Mouse (Mus musculus): ENCODE data around the gene Hspb3. TPM values are rescaled to one million over a fixed set of nuclear protein-coding genes. Genes with fewer than 3 reads are reported as not detected.
A peak's percentile ranks its signal among the peaks of the same experiment; 100 is the strongest.

Hspb3 gene
- polyA plus RNA-seq, 1 experiment = not detected

GRCm38 (mm10) chr13:113699415-113699873, 36.0 kb upstream of the Hspb3 start:
- Histone ChIP-seq H3ac (ENCODE audit: control insufficient read depth, insufficient read length, low read depth) (no peak overlapping the region), H3K27me3 (ENCODE audit: control insufficient read depth, insufficient read depth, insufficient read length) (no peaks in the 10 kb centered on the region), H3K79me2 (ENCODE audit: control insufficient read depth, insufficient read depth) (no peaks in the 10 kb centered on the region), H3K36me3 (ENCODE audit: control insufficient read depth, insufficient read depth) (no peaks in the 10 kb centered on the region), H3K79me3 (ENCODE audit: low read depth) (no peaks in the 10 kb centered on the region), H3K4me3 (ENCODE audit: insufficient read depth, poor library complexity, severe bottlenecking) (no peak overlapping the region)
- TF ChIP-seq USF1 (IDR thresholded peaks at IDR 0.05; ENCODE audit: low read depth) (no peak), MYOG (IDR thresholded peaks at IDR 0.05; ENCODE audit: control insufficient read depth, extremely low read depth, insufficient read length) (no peak), MAX (IDR thresholded peaks at IDR 0.05) (no peak), CEBPB (IDR thresholded peaks at IDR 0.05; ENCODE audit: low read depth) (no peak), CTCF (IDR thresholded peaks at IDR 0.05; ENCODE audit: control insufficient read depth, insufficient read depth, insufficient read length) (no peak), FOSL1 (IDR thresholded peaks at IDR 0.05; ENCODE audit: insufficient read depth, low read length, poor library complexity, severe bottlenecking) (no peak), MYOD1 (IDR thresholded peaks at IDR 0.05; ENCODE audit: control insufficient read depth, insufficient read length, low read depth) (no peak)

GRCm38 (mm10) chr13:113696838-113697321, 33.4 kb upstream of the Hspb3 start:
- Histone ChIP-seq H3K79me3 (ENCODE audit: low read depth) (no peaks in the 10 kb centered on the region), H3ac (ENCODE audit: control insufficient read depth, insufficient read length, low read depth) (no peak overlapping the region), H3K36me3 (ENCODE audit: control insufficient read depth, insufficient read depth) (no peaks in the 10 kb centered on the region), H3K4me3 (ENCODE audit: insufficient read depth, poor library complexity, severe bottlenecking) (no peak overlapping the region), H3K27me3 (ENCODE audit: control insufficient read depth, insufficient read depth, insufficient read length) (no peaks in the 10 kb centered on the region), H3K79me2 (ENCODE audit: control insufficient read depth, insufficient read depth) (no peaks in the 10 kb centered on the region)
- TF ChIP-seq MAX (IDR thresholded peaks at IDR 0.05) = no peak
- TF ChIP-seq USF1 (IDR thresholded peaks at IDR 0.05; ENCODE audit: low read depth) = no peak
- no peak for TF ChIP-seq CEBPB (IDR thresholded peaks at IDR 0.05; ENCODE audit: low read depth)
- TF ChIP-seq CTCF (IDR thresholded peaks at IDR 0.05; ENCODE audit: control insufficient read depth, insufficient read depth, insufficient read length) = no peak
- no peak for TF ChIP-seq MYOD1 (IDR thresholded peaks at IDR 0.05; ENCODE audit: control insufficient read depth, insufficient read length, low read depth)
- no peak for TF ChIP-seq MYOG (IDR thresholded peaks at IDR 0.05; ENCODE audit: control insufficient read depth, extremely low read depth, insufficient read length)

GRCm38 (mm10) chr13:113693383-113693782, 29.9 kb upstream of the Hspb3 start:
- Histone ChIP-seq H3K27me3 (ENCODE audit: control insufficient read depth, insufficient read depth, insufficient read length) (no peaks in the 10 kb centered on the region), H3K36me3 (ENCODE audit: control insufficient read depth, insufficient read depth) (no peaks in the 10 kb centered on the region), H3K4me3 (ENCODE audit: insufficient read depth, poor library complexity, severe bottlenecking) (no peak overlapping the region), H3K79me2 (ENCODE audit: control insufficient read depth, insufficient read depth) (no peaks in the 10 kb centered on the region), H3ac (ENCODE audit: control insufficient read depth, insufficient read length, low read depth) (no peak overlapping the region), H3K79me3 (ENCODE audit: low read depth) (no peaks in the 10 kb centered on the region)
- TF ChIP-seq USF1 (IDR thresholded peaks at IDR 0.05; ENCODE audit: low read depth) (no peak), MYOD1 (IDR thresholded peaks at IDR 0.05; ENCODE audit: control insufficient read depth, insufficient read length, low read depth) (no peak), MYOG (IDR thresholded peaks at IDR 0.05; ENCODE audit: control insufficient read depth, extremely low read depth, insufficient read length) (no peak), CTCF (IDR thresholded peaks at IDR 0.05; ENCODE audit: control insufficient read depth, insufficient read depth, insufficient read length) (peak; percentile 59), CEBPB (IDR thresholded peaks at IDR 0.05; ENCODE audit: low read depth) (no peak)

GRCm38 (mm10) chr13:113691644-113692043, 28.2 kb upstream of the Hspb3 start:
- no peak overlapping the region for H3K4me3 ChIP-seq (ENCODE audit: insufficient read depth, poor library complexity, severe bottlenecking)
- no peaks in the 10 kb centered on the region for H3K36me3 ChIP-seq (ENCODE audit: control insufficient read depth, insufficient read depth)
- H3ac ChIP-seq (ENCODE audit: control insufficient read depth, insufficient read length, low read depth) = no peak overlapping the region
- H3K79me2 ChIP-seq (ENCODE audit: control insufficient read depth, insufficient read depth) = no peaks in the 10 kb centered on the region
- H3K27me3 ChIP-seq (ENCODE audit: control insufficient read depth, insufficient read depth, insufficient read length) = no peaks in the 10 kb centered on the region
- TF ChIP-seq MYOD1 (IDR thresholded peaks at IDR 0.05; ENCODE audit: control insufficient read depth, insufficient read length, low read depth) (no peak), MYOG (IDR thresholded peaks at IDR 0.05; ENCODE audit: control insufficient read depth, extremely low read depth, insufficient read length) (no peak), CEBPB (IDR thresholded peaks at IDR 0.05; ENCODE audit: low read depth) (no peak), FOSL1 (IDR thresholded peaks at IDR 0.05; ENCODE audit: insufficient read depth, low read length, poor library complexity, severe bottlenecking) (no peak), CTCF (IDR thresholded peaks at IDR 0.05; ENCODE audit: control insufficient read depth, insufficient read depth, insufficient read length) (no peak), MAX (IDR thresholded peaks at IDR 0.05) (no peak), USF1 (IDR thresholded peaks at IDR 0.05; ENCODE audit: low read depth) (no peak)
- H3K79me3 ChIP-seq (ENCODE audit: low read depth) = no peaks in the 10 kb centered on the region

- no peak overlapping the region for H3ac ChIP-seq (ENCODE audit: control insufficient read depth, insufficient read length, low read depth)
- no peak overlapping the region for H3K4me3 ChIP-seq (ENCODE audit: insufficient read depth, poor library complexity, severe bottlenecking)
- no peaks in the 10 kb centered on the region for H3K27me3 ChIP-seq (ENCODE audit: control insufficient read depth, insufficient read depth, insufficient read length)
- no peak for TF ChIP-seq MAX (IDR thresholded peaks at IDR 0.05)
- TF ChIP-seq FOSL1 (IDR thresholded peaks at IDR 0.05; ENCODE audit: insufficient read depth, low read length, poor library complexity, severe bottlenecking) = no peak
- TF ChIP-seq MYOG (IDR thresholded peaks at IDR 0.05; ENCODE audit: control insufficient read depth, extremely low read depth, insufficient read length) = no peak
- no peak for TF ChIP-seq CEBPB (IDR thresholded peaks at IDR 0.05; ENCODE audit: low read depth)
- no peak for TF ChIP-seq CTCF (IDR thresholded peaks at IDR 0.05; ENCODE audit: control insufficient read depth, insufficient read depth, insufficient read length)
- H3K79me2 ChIP-seq (ENCODE audit: control insufficient read depth, insufficient read depth) = no peaks in the 10 kb centered on the region
- H3K79me3 ChIP-seq (ENCODE audit: low read depth) = no peaks in the 10 kb centered on the region
- no peaks in the 10 kb centered on the region for H3K36me3 ChIP-seq (ENCODE audit: control insufficient read depth, insufficient read depth)
Observed at GRCm38 (mm10) chr13:113689883-113690282, 26.4 kb upstream of the Hspb3 start.

- Histone ChIP-seq H3K27me3 (ENCODE audit: control insufficient read depth, insufficient read depth, insufficient read length) (no peaks in the 10 kb centered on the region), H3K79me3 (ENCODE audit: low read depth) (no peaks in the 10 kb centered on the region), H3K4me3 (ENCODE audit: insufficient read depth, poor library complexity, severe bottlenecking) (no peak overlapping the region), H3K79me2 (ENCODE audit: control insufficient read depth, insufficient read depth) (no peaks in the 10 kb centered on the region), H3ac (ENCODE audit: control insufficient read depth, insufficient read length, low read depth) (no peak overlapping the region), H3K36me3 (ENCODE audit: control insufficient read depth, insufficient read depth) (no peaks in the 10 kb centered on the region)
- TF ChIP-seq CTCF (IDR thresholded peaks at IDR 0.05; ENCODE audit: control insufficient read depth, insufficient read depth, insufficient read length) = no peak
- TF ChIP-seq CEBPB (IDR thresholded peaks at IDR 0.05; ENCODE audit: low read depth) = no peak
- TF ChIP-seq FOSL1 (IDR thresholded peaks at IDR 0.05; ENCODE audit: insufficient read depth, low read length, poor library complexity, severe bottlenecking) = no peak
- TF ChIP-seq USF1 (IDR thresholded peaks at IDR 0.05; ENCODE audit: low read depth) = no peak
- TF ChIP-seq MYOG (IDR thresholded peaks at IDR 0.05; ENCODE audit: control insufficient read depth, extremely low read depth, insufficient read length) = no peak
- TF ChIP-seq MYOD1 (IDR thresholded peaks at IDR 0.05; ENCODE audit: control insufficient read depth, insufficient read length, low read depth) = no peak
- no peak for TF ChIP-seq MAX (IDR thresholded peaks at IDR 0.05)
Observed at GRCm38 (mm10) chr13:113686691-113687121, 23.2 kb upstream of the Hspb3 start.

All from C2C12 (cell line).